Mouse (Mus musculus) T-cell, adult 2 months (primary cell): ENCODE measurements at regions not wholly inside any gene's neighbourhood (a gene's known extent, or its start where the extent isn't known, plus 50 kb on each side); places are given as distances from the start of the nearest gene placed in this dataset.
"Not testable (repeated sequence)": the region's sequence is repeated elsewhere in the genome, so short reads cannot be mapped to it uniquely, and the experiment has no call there.

ENCODE experiments used
- DNase-seq: peaks from one replicate; pipeline ENCODE4 v3.0.0; 2022; ENCODE audit warnings: low spot score

GRCm38 (mm10) chr8:126833006-126833405, 112.6 kb downstream of the Tomm20 start:
- DNase-seq, result no peak

- DNase-seq, result peak; percentile 91
These were observed 113.3 kb downstream of the Tomm20 start for GRCm38 (mm10) chr8:126832163-126832978.

DNA sequence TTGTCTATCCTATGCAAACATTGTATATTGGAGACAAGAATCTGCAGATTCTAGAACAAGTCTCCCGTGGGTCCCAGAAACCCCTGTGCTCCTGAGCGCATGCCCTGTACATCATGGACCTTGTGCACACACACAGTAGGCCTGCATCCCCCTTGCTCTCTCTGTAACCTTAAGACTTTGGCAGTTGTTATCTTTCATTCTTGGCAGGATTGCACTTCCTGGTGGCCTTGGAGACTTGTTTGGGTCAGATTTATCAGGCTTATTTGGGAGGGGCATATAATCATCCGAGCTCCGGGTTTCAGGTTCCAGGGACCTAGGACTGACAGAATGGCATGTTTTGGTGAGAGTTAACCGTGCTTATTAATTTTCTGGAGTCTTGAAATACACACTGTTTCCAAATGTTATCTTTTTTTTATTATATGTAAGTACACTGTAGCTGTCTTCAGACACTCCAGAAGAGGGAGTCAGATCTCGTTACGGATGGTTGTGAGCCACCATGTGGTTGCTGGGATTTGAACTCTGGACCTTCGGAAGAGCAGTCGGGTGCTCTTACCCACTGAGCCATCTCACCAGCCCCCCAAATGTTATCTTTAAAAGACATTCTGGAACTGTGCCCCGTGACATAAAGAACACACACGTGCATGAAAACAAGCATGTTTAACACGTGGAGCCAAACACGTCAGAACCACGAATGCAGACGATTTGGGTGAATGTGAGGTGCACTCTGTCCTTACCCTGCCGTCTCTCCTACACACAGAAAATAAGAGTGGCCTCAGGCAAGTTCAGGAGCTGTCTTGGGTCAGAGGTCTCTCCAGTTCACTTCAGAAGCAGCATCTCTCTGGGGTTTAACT, 114.1 kb downstream of the Tomm20 start:
- no peak for DNase-seq

DNA sequence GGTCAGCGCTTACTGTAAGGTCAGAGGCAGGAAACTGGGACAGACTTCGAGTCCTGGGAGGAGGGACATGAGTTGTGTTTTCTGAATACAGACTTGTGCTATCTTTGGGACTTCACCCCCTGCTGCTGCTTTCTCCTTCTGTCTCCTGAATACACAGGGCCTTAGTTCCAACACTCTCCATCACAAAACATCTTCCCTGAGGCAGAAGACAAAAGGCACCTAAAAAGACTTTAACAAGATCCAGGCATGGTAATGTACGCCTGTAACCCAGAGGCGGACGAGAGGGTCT, 115.5 kb downstream of the Tomm20 start:
- no peak for DNase-seq

GRCm38 (mm10) chr8:126829376-126830241, 116.0 kb downstream of the Tomm20 start:
- DNase-seq, result peak; percentile 34

- peak; percentile 28 for DNase-seq
These were observed 117.8 kb downstream of the Tomm20 start for GRCm38 (mm10) chr8:126827681-126828383.

- no peak for DNase-seq
These were observed 119.0 kb downstream of the Tomm20 start for GRCm38 (mm10) chr8:126826328-126827285.

- DNase-seq, result no peak
These were observed 119.8 kb downstream of the Tomm20 start for GRCm38 (mm10) chr8:126825877-126826276.

- no peak for DNase-seq
These were observed 121.0 kb downstream of the Tomm20 start for GRCm38 (mm10) chr8:126824575-126825208.

- DNase-seq, result no peak
These were observed 123.4 kb downstream of the Tomm20 start for GRCm38 (mm10) chr8:126822269-126822668.

DNA sequence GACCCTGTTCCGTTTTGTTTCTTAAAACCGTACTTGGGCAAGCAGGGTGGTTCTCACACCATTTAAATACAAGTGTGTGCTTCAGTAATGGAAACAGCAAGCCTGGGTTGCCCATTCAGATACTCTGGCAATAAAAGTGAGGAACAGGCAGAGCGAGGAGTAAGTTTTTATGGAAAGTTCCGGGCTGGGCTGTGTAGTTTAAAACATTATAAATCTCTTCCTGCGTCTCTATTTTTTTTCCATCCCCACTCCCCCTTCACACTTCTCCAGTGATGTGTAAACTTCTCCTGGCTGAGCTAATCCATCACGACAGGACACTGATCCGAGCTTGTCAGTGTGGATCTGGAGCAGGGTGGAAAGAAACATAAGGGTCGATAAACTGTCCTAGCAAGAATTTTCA, 124.4 kb downstream of the Tomm20 start:
- DNase-seq, result no peak

GRCm38 (mm10) chr8:126820502-126820901, 125.1 kb downstream of the Tomm20 start:
- no peak for DNase-seq

DNA sequence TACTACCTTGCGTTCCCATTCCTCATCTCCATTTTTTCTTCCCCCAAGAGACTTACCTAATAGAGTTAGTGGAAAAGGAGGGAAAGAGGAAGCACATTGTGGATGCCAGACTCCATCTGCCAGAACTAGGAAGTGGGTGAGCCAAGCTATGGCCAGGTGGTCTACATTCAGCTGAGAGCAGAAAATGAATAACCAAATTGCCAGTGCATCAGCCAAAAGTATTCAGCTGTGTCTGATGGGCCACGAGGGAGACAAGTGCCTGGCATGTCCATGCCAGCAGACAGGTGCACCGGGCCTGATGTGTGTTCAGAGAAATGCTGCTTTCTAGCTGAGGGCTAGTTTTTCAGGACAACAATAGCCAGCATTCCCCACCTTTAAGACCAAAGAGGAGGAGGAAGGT, 126.4 kb downstream of the Tomm20 start:
- no peak for DNase-seq

DNA sequence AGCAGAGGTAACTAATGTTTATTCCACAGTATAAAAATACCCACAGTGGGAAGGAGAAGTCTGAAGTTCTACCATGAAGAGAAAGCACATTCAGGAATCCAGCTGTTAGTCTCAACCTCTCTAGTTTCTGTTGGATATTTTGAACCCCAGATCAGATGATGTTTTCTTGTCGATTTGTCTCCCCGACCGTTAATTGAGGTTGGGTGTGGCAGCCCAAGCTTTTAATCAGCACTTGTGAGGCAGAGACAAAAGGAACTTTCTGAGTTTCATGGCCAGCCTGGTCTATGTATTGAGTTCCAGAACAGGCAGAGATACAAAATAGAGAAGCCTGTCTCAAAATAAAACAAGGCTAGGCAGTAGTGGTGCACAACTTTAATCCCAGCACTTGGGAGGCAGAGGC, 129.5 kb downstream of the Tomm20 start:
- no peak for DNase-seq

DNA sequence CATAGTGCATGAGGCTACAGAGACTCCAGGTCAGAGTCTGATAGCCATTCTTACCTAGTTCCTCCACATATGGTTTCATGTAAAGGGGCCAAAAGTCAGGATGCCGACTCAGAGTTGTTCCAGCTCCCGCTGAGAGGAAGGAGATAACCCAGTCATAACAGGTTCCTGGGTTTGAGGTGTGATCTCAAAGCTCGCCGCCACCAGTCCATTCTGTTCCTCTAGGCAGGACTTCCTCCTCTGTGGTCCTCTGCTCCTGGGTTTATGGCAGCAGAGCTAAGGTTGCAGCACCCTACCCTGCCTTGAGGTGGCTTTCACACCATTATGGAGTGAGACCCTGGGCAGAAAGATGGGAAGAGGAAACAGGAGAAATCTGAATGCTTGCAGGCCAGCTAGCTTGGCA, 131.2 kb downstream of the Tomm20 start:
- DNase-seq, result no peak

- no peak for DNase-seq
These were observed 132.0 kb downstream of the Tomm20 start for GRCm38 (mm10) chr8:126813621-126814020.

- no peak for DNase-seq
These were observed 132.9 kb downstream of the Tomm20 start for GRCm38 (mm10) chr8:126812777-126813176.

GRCm38 (mm10) chr8:126811358-126811757, 134.3 kb downstream of the Tomm20 start:
- DNase-seq, result not testable (repeated sequence)

DNA sequence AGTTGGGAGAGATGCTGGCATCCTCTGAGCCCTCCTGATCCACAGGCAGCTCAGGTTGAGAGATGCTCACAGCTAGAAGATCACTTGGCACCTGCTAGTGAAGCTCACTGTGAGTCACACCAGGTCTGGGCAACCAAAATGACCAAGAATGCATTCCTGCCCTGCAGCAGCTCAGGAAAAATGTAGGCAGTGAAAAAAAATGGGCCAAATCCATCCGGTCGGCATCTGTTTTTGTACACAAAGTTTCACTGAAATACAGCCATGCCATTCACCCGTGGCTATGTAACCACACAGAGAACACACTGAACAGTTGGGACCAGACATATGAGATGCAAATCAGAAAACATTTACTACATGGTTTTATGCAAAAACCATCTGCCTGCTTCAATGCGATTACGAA, 135.1 kb downstream of the Tomm20 start:
- DNase-seq, result no peak

GRCm38 (mm10) chr8:126809321-126809720, 136.3 kb downstream of the Tomm20 start:
- no peak for DNase-seq
